Mouse (Mus musculus): ENCODE measurements at regions not wholly inside any gene's neighbourhood (a gene's known extent, or its start where the extent isn't known, plus 50 kb on each side); places are given as distances from the start of the nearest gene placed in this dataset.

GRCm38 (mm10) chr12:58901931-58902330, 109.9 kb downstream of the Sec23a start:
- H3K4me3 ChIP-seq (ENCODE audit: extremely low read depth, insufficient read depth, insufficient read length), result no peak overlapping the region
- H3K27me3 ChIP-seq (ENCODE audit: control insufficient read depth, insufficient read depth, low read length), result no peaks in the 10 kb centered on the region
- TF ChIP-seq POLR2A (IDR thresholded peaks at IDR 0.05; ENCODE audit: low read depth, low read length), result no peak
- no peak for TF ChIP-seq CTCF (IDR thresholded peaks at IDR 0.05; ENCODE audit: extremely low read depth, insufficient read depth, insufficient read length, insufficient replicate concordance)
- H3K4me1 ChIP-seq (ENCODE audit: control insufficient read depth, insufficient read depth, insufficient read length), result no peaks in the 10 kb centered on the region; the same call in 1 of the 2 replicates
- no peaks in the 10 kb centered on the region for H3K36me3 ChIP-seq (ENCODE audit: control insufficient read depth, insufficient read depth, low read length)
- 58% methylated on average over 3 of the region's 3 CpGs for WGBS
- DNase-seq (ENCODE audit: low read depth in 1 of 2, low spot score in 2 of 2), result no peak
- no peak overlapping the region for H3K27ac ChIP-seq (ENCODE audit: insufficient read depth, low read length)

- TF ChIP-seq POLR2A (IDR thresholded peaks at IDR 0.05; ENCODE audit: low read depth, low read length), result no peak
- TF ChIP-seq CTCF (IDR thresholded peaks at IDR 0.05; ENCODE audit: extremely low read depth, insufficient read depth, insufficient read length, insufficient replicate concordance), result no peak
- Histone ChIP-seq H3K27me3 (ENCODE audit: control insufficient read depth, insufficient read depth, low read length) (no peaks in the 10 kb centered on the region), H3K4me1 (ENCODE audit: control insufficient read depth, insufficient read depth, insufficient read length) (no peaks in the 10 kb centered on the region), H3K27ac (ENCODE audit: insufficient read depth, low read length) (no peak overlapping the region), H3K4me3 (ENCODE audit: extremely low read depth, insufficient read depth, insufficient read length) (no peak overlapping the region), H3K36me3 (ENCODE audit: control insufficient read depth, insufficient read depth, low read length) (no peaks in the 10 kb centered on the region)
- WGBS, result 87% methylated on average over 2 of the region's 2 CpGs
- no peak for DNase-seq (ENCODE audit: low read depth in 1 of 2, low spot score in 2 of 2)
Observed at GRCm38 (mm10) chr12:58875808-58876207, 136.0 kb downstream of the Sec23a start.

- Histone ChIP-seq H3K27me3 (ENCODE audit: control insufficient read depth, insufficient read depth, low read length) (no peaks in the 10 kb centered on the region), H3K36me3 (ENCODE audit: control insufficient read depth, insufficient read depth, low read length) (no peaks in the 10 kb centered on the region), H3K27ac (ENCODE audit: insufficient read depth, low read length) (no peak overlapping the region), H3K4me3 (ENCODE audit: extremely low read depth, insufficient read depth, insufficient read length) (no peak overlapping the region), H3K4me1 (ENCODE audit: control insufficient read depth, insufficient read depth, insufficient read length) (no peaks in the 10 kb centered on the region)
- no peak for DNase-seq (ENCODE audit: low read depth in 1 of 2, low spot score in 2 of 2)
- TF ChIP-seq POLR2A (IDR thresholded peaks at IDR 0.05; ENCODE audit: low read depth, low read length) (no peak), CTCF (IDR thresholded peaks at IDR 0.05; ENCODE audit: extremely low read depth, insufficient read depth, insufficient read length, insufficient replicate concordance) (no peak)
Observed at GRCm38 (mm10) chr12:58872465-58872864, 139.4 kb downstream of the Sec23a start.

- Histone ChIP-seq H3K36me3 (ENCODE audit: control insufficient read depth, insufficient read depth, low read length) (no peaks in the 10 kb centered on the region), H3K4me3 (ENCODE audit: extremely low read depth, insufficient read depth, insufficient read length) (no peak overlapping the region), H3K4me1 (ENCODE audit: control insufficient read depth, insufficient read depth, insufficient read length) (no peaks in the 10 kb centered on the region), H3K27me3 (ENCODE audit: control insufficient read depth, insufficient read depth, low read length) (no peaks in the 10 kb centered on the region), H3K27ac (ENCODE audit: insufficient read depth, low read length) (no peak overlapping the region)
- TF ChIP-seq POLR2A (IDR thresholded peaks at IDR 0.05; ENCODE audit: low read depth, low read length) (no peak), CTCF (IDR thresholded peaks at IDR 0.05; ENCODE audit: extremely low read depth, insufficient read depth, insufficient read length, insufficient replicate concordance) (no peak)
- 64% methylated on average over 2 of the region's 2 CpGs for WGBS
- no peak for DNase-seq (ENCODE audit: low read depth in 1 of 2, low spot score in 2 of 2)
Observed at GRCm38 (mm10) chr12:58856498-58856897, 155.3 kb downstream of the Sec23a start.

- Histone ChIP-seq H3K36me3 (ENCODE audit: control insufficient read depth, insufficient read depth, low read length) (no peaks in the 10 kb centered on the region), H3K4me3 (ENCODE audit: extremely low read depth, insufficient read depth, insufficient read length) (no peak overlapping the region), H3K27me3 (ENCODE audit: control insufficient read depth, insufficient read depth, low read length) (no peaks in the 10 kb centered on the region), H3K27ac (ENCODE audit: insufficient read depth, low read length) (no peak overlapping the region), H3K4me1 (ENCODE audit: control insufficient read depth, insufficient read depth, insufficient read length) (no peaks in the 10 kb centered on the region)
- DNase-seq (ENCODE audit: low read depth in 1 of 2, low spot score in 2 of 2), result no peak
- TF ChIP-seq CTCF (IDR thresholded peaks at IDR 0.05; ENCODE audit: extremely low read depth, insufficient read depth, insufficient read length, insufficient replicate concordance) (no peak), POLR2A (IDR thresholded peaks at IDR 0.05; ENCODE audit: low read depth, low read length) (no peak)
- WGBS, result 81% methylated on average over 6 of the region's 6 CpGs
Observed at GRCm38 (mm10) chr12:58851677-58852385, 160.0 kb downstream of the Sec23a start.

- Histone ChIP-seq H3K27me3 (ENCODE audit: control insufficient read depth, insufficient read depth, low read length) (no peaks in the 10 kb centered on the region), H3K4me1 (ENCODE audit: control insufficient read depth, insufficient read depth, insufficient read length) (no peaks in the 10 kb centered on the region), H3K36me3 (ENCODE audit: control insufficient read depth, insufficient read depth, low read length) (no peaks in the 10 kb centered on the region), H3K4me3 (ENCODE audit: extremely low read depth, insufficient read depth, insufficient read length) (no peak overlapping the region), H3K27ac (ENCODE audit: insufficient read depth, low read length) (no peak overlapping the region)
- no peak for DNase-seq (ENCODE audit: low read depth in 1 of 2, low spot score in 2 of 2)
- WGBS, result 70% methylated on average over 1 of the region's 1 CpGs
- TF ChIP-seq POLR2A (IDR thresholded peaks at IDR 0.05; ENCODE audit: low read depth, low read length) (no peak), CTCF (IDR thresholded peaks at IDR 0.05; ENCODE audit: extremely low read depth, insufficient read depth, insufficient read length, insufficient replicate concordance) (no peak)
Observed at GRCm38 (mm10) chr12:58829656-58830055, 182.2 kb downstream of the Sec23a start.

- TF ChIP-seq POLR2A (IDR thresholded peaks at IDR 0.05; ENCODE audit: low read depth, low read length) (no peak), CTCF (IDR thresholded peaks at IDR 0.05; ENCODE audit: extremely low read depth, insufficient read depth, insufficient read length, insufficient replicate concordance) (no peak)
Observed at GRCm38 (mm10) chr12:58827864-58828263, 184.0 kb downstream of the Sec23a start.

More at GRCm38 (mm10) chr12:58827864-58828263, 184.0 kb downstream of the Sec23a start:
- Histone ChIP-seq H3K4me1 (ENCODE audit: control insufficient read depth, insufficient read depth, insufficient read length) (no peaks in the 10 kb centered on the region), H3K27ac (ENCODE audit: insufficient read depth, low read length) (no peak overlapping the region), H3K4me3 (ENCODE audit: extremely low read depth, insufficient read depth, insufficient read length) (no peak overlapping the region), H3K36me3 (ENCODE audit: control insufficient read depth, insufficient read depth, low read length) (no peaks in the 10 kb centered on the region), H3K27me3 (ENCODE audit: control insufficient read depth, insufficient read depth, low read length) (no peaks in the 10 kb centered on the region)
- no peak for DNase-seq (ENCODE audit: low read depth in 1 of 2, low spot score in 2 of 2)
